Mouse (Mus musculus): ENCODE data around the gene Sema3f.

DNA sequence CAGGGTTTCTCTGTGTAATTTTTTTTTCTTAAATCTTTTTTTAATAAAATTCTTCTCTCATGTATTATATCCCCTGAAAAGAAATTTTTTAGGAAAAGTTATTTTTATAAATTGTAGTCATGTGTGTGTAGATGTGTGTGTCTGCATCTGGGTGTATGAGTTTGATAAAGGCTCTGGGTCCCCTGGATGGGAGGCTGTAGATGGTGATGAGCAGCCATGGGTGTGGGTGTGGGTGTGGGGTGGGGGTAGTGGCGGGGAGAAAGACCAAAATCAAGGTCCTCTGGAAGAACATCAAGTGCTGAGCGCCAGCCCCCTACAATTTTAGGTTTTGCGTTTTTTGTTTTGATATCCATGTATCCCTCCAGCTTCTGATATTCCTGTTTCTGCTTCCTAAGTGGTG lies 37.8 kb upstream of the Sema3f start:
- no peak for TF ChIP-seq POLR2AphosphoS2 (IDR thresholded peaks at IDR 0.05; ENCODE audit: insufficient read length, low read depth)
- no peak for TF ChIP-seq E2F4 (IDR thresholded peaks at IDR 0.05; ENCODE audit: insufficient read depth)
- TF ChIP-seq MYOD1 (IDR thresholded peaks at IDR 0.05; ENCODE audit: control insufficient read depth in 1 of 3, insufficient read length in 2 of 3, low read depth in 2 of 3), result no peak

All from myocyte (in vitro differentiated cells).